Mouse (Mus musculus) brain, embryonic 14.5 days (tissue): ENCODE data around the gene Slc39a11.

Experiments used
- CTCF ChIP-seq: fragments of 200-500 bp; IDR thresholded peaks from 2 replicates; pipeline ENCODE4 v1.5.1; 2012; ENCODE audit warnings: inconsistent platforms, mild to moderate bottlenecking, moderate library complexity, borderline replicate concordance; ENCODE audit not compliant: insufficient read depth, insufficient read length; ENCODE audit errors: extremely low read depth
- POLR2A ChIP-seq: fragments of 200-500 bp; IDR thresholded peaks from 2 replicates; pipeline ENCODE4 v1.6.1; 2012; ENCODE audit warnings: mild to moderate bottlenecking, inconsistent platforms, borderline replicate concordance; ENCODE audit not compliant: poor library complexity, insufficient read depth, insufficient read length, severe bottlenecking; ENCODE audit errors: extremely low read depth

DNA sequence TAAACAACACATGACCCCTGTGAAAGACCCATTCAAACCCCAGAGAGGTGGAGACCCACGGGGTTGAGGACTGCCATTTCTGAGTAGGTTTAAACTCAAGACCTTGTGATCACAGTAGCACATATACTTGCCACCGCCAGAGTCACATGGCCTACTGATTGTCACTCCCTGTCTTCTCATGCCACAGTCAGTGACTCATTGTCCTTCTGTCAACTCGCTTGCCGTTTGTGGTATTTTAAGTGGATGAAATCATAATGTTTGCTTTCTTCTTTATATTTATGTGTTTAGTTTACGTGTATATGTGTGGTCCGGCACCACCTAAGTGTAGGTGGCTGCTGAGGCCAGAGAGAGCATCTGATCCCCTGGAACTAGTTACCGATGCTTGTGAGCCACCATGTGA lies 112.2 kb downstream of the Slc39a11 start:
- no peak for TF ChIP-seq CTCF
- no peak for TF ChIP-seq POLR2A
